Mouse (Mus musculus): ENCODE measurements around the gene Trmt1. TPM values are rescaled to one million over a fixed set of nuclear protein-coding genes. Genes with fewer than 3 reads are reported as not detected.

The Trmt1 gene
- polyA plus RNA-seq, 1 experiment from 2014 or later, result 72.7 TPM

GRCm38 (mm10) chr8:84650213-84650612, 35.9 kb upstream of the Trmt1 start:
- Histone ChIP-seq H3K9me3 (no peaks in the 10 kb centered on the region), H3K27me3 (no peaks in the 10 kb centered on the region), H3K4me2 (replicated peaks) (no peak overlapping the region), H3K4me3 (no peak overlapping the region), H3K36me3 (no peaks in the 10 kb centered on the region), H3K27ac (peak overlapping the region; percentile 86), H3K9ac (no peak overlapping the region; the same call in 1 of the 2 replicates), H3K4me1 (peaks cover 37% of the 10 kb centered on the region)
- no peak for ATAC-seq (ENCODE audit: low FRiP score, low read depth)
- WGBS, result 43% methylated on average over 3 of the region's 3 CpGs

GRCm38 (mm10) chr8:84653092-84653631, 32.9 kb upstream of the Trmt1 start:
- H3K4me1 ChIP-seq, result peaks cover 57% of the 10 kb centered on the region

GRCm38 (mm10) chr8:84654597-84654996, 31.5 kb upstream of the Trmt1 start:
- H3K27me3 ChIP-seq, result no peaks in the 10 kb centered on the region
- H3K9ac ChIP-seq, result no peak overlapping the region
- H3K9me3 ChIP-seq, result no peaks in the 10 kb centered on the region
- H3K4me1 ChIP-seq, result peaks cover 69% of the 10 kb centered on the region
- no peaks in the 10 kb centered on the region for H3K36me3 ChIP-seq
- ATAC-seq (ENCODE audit: low FRiP score, low read depth), result no peak
- peak overlapping the region; percentile 76 for H3K4me2 ChIP-seq (replicated peaks)
- WGBS, result 38% methylated on average over 4 of the region's 4 CpGs
- H3K27ac ChIP-seq, result peak overlapping the region; percentile 99
- H3K4me3 ChIP-seq, result 0 out of 2 replicates have a peak overlapping the region, but pooled peaks have one; percentile 42

More at GRCm38 (mm10) chr8:84653092-84653631, 32.9 kb upstream of the Trmt1 start:
- ATAC-seq (ENCODE audit: low FRiP score, low read depth), result no peak
- WGBS, result 21% methylated on average over 9 of the region's 9 CpGs
- peak overlapping the region; percentile 31; the same call in 1 of the 2 replicates for H3K9ac ChIP-seq
- no peaks in the 10 kb centered on the region for H3K27me3 ChIP-seq
- H3K9me3 ChIP-seq, result no peaks in the 10 kb centered on the region
- peak overlapping the region; percentile 24 for H3K4me3 ChIP-seq
- peak overlapping the region; percentile 44 for H3K4me2 ChIP-seq (replicated peaks)
- peak overlapping the region; percentile 66 for H3K27ac ChIP-seq
- no peaks in the 10 kb centered on the region for H3K36me3 ChIP-seq

GRCm38 (mm10) chr8:84655336-84656190, 30.5 kb upstream of the Trmt1 start:
- H3K27me3 ChIP-seq, result no peaks in the 10 kb centered on the region
- H3K4me2 ChIP-seq (replicated peaks), result peak overlapping the region; percentile 76
- peak overlapping the region; percentile 42 for H3K4me3 ChIP-seq
- H3K9me3 ChIP-seq, result no peaks in the 10 kb centered on the region
- peak overlapping the region; percentile 99 for H3K27ac ChIP-seq
- peaks cover 74% of the 10 kb centered on the region for H3K4me1 ChIP-seq
- peak; percentile 52 for ATAC-seq (ENCODE audit: low FRiP score, low read depth)
- under 1% methylated on average over 15 of the region's 15 CpGs for WGBS
- peak overlapping the region; percentile 73 for H3K9ac ChIP-seq
- no peaks in the 10 kb centered on the region for H3K36me3 ChIP-seq

- Histone ChIP-seq H3K9ac (peak overlapping the region; percentile 73), H3K4me3 (peak overlapping the region; percentile 42), H3K4me1 (peaks cover 74% of the 10 kb centered on the region), H3K36me3 (no peaks in the 10 kb centered on the region), H3K27me3 (no peaks in the 10 kb centered on the region), H3K9me3 (no peaks in the 10 kb centered on the region), H3K4me2 (replicated peaks) (peak overlapping the region; percentile 76), H3K27ac (peak overlapping the region; percentile 99)
- ATAC-seq (ENCODE audit: low FRiP score, low read depth), result peak; percentile 68
- WGBS, result under 1% methylated on average over 10 of the region's 10 CpGs
Measured at GRCm38 (mm10) chr8:84656191-84656525, 29.9 kb upstream of the Trmt1 start.

GRCm38 (mm10) chr8:84656641-84657126, 29.4 kb upstream of the Trmt1 start:
- Histone ChIP-seq H3K9ac (peak overlapping the region; percentile 73), H3K36me3 (no peaks in the 10 kb centered on the region), H3K27ac (peak overlapping the region; percentile 99), H3K4me3 (peak overlapping the region; percentile 42), H3K4me1 (peaks cover 71% of the 10 kb centered on the region), H3K27me3 (no peaks in the 10 kb centered on the region), H3K4me2 (replicated peaks) (peak overlapping the region; percentile 76), H3K9me3 (no peaks in the 10 kb centered on the region)
- under 1% methylated on average over 23 of the region's 23 CpGs for WGBS
- peak; percentile 62 for ATAC-seq (ENCODE audit: low FRiP score, low read depth)

DNA sequence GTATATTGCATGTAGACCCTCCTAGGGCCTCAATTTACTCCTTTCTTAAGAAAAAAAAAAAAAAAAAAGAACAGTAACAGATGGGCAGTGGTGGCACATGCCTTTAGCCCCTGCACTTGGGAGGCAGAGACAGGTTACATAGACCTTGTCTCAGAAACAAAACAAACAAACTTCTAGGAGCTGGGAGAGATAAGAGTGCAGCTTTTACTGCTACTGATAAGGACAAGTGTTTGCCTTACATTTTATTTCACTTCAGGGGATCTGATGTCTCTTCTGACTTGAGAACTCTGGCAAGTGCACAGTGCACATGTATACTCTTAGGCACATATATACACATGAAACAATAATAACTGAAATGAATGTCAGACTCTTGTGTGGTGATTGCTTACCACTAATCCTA, 28.9 kb upstream of the Trmt1 start:
- no peak for ATAC-seq (ENCODE audit: low FRiP score, low read depth)
- peak overlapping the region; percentile 42 for H3K4me3 ChIP-seq
- H3K4me2 ChIP-seq (replicated peaks), result peak overlapping the region; percentile 76
- peaks cover 71% of the 10 kb centered on the region for H3K4me1 ChIP-seq
- peak overlapping the region; percentile 99 for H3K27ac ChIP-seq
- H3K9ac ChIP-seq, result peak overlapping the region; percentile 73
- no peaks in the 10 kb centered on the region for H3K36me3 ChIP-seq
- no peaks in the 10 kb centered on the region for H3K9me3 ChIP-seq
- H3K27me3 ChIP-seq, result no peaks in the 10 kb centered on the region

DNA sequence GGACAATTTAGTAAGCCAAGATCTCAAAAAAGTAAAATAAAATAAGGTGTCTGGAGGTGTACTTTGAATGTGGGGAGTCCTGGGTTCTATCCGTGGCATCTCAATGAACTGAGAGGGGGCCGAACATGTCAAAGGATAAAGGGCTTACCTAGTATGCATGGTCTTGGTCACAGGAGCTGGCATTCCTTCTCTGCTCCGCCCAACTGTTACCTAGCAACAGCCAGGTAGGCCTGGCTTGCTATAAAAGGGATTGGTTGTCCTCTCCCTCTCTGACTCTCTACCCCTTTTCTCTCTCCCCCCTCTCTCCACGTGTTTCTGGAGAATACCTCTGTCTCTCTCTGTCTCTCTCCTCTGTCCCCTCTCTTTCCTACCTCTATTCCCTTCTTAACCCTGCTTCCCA, 28.4 kb upstream of the Trmt1 start:
- WGBS, result 42% methylated on average over 4 of the region's 4 CpGs
- H3K9ac ChIP-seq, result no peak overlapping the region
- no peaks in the 10 kb centered on the region for H3K36me3 ChIP-seq
- no peak for ATAC-seq (ENCODE audit: low FRiP score, low read depth)
- H3K4me2 ChIP-seq (replicated peaks), result peak overlapping the region; percentile 76; the same call in 1 of the 2 replicates
- H3K27me3 ChIP-seq, result no peaks in the 10 kb centered on the region
- peaks cover 71% of the 10 kb centered on the region for H3K4me1 ChIP-seq
- peak overlapping the region; percentile 99 for H3K27ac ChIP-seq
- H3K4me3 ChIP-seq, result 0 out of 2 replicates have a peak overlapping the region, but pooled peaks have one; percentile 42
- no peaks in the 10 kb centered on the region for H3K9me3 ChIP-seq

DNA sequence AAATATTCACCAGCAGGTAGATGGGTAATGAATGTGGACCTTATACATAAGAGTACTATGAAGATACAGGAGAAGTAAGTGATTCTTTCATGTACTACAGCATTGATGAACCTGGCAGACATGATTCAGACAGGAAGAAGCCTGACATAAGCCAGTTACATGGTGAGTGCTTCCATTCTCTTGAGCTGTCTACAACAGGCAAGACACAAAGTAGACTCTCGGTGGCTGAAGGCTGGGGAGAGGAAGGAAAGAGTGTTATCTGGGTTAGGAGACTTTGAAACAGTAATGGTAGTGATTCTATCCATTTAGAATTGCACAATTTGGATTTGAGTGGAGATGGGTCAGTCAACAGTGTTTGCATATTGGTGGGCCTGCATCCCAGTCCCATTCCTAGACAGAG, 27.2 kb upstream of the Trmt1 start:
- H3K4me1 ChIP-seq, result peaks cover 71% of the 10 kb centered on the region
- no peaks in the 10 kb centered on the region for H3K36me3 ChIP-seq
- H3K27ac ChIP-seq, result no peak overlapping the region
- no peak overlapping the region for H3K9ac ChIP-seq
- no peak overlapping the region for H3K4me3 ChIP-seq
- no peaks in the 10 kb centered on the region for H3K27me3 ChIP-seq
- ATAC-seq (ENCODE audit: low FRiP score, low read depth), result no peak
- WGBS, result 63% methylated on average over 1 of the region's 1 CpGs
- H3K4me2 ChIP-seq (replicated peaks), result no peak overlapping the region
- H3K9me3 ChIP-seq, result no peaks in the 10 kb centered on the region

DNA sequence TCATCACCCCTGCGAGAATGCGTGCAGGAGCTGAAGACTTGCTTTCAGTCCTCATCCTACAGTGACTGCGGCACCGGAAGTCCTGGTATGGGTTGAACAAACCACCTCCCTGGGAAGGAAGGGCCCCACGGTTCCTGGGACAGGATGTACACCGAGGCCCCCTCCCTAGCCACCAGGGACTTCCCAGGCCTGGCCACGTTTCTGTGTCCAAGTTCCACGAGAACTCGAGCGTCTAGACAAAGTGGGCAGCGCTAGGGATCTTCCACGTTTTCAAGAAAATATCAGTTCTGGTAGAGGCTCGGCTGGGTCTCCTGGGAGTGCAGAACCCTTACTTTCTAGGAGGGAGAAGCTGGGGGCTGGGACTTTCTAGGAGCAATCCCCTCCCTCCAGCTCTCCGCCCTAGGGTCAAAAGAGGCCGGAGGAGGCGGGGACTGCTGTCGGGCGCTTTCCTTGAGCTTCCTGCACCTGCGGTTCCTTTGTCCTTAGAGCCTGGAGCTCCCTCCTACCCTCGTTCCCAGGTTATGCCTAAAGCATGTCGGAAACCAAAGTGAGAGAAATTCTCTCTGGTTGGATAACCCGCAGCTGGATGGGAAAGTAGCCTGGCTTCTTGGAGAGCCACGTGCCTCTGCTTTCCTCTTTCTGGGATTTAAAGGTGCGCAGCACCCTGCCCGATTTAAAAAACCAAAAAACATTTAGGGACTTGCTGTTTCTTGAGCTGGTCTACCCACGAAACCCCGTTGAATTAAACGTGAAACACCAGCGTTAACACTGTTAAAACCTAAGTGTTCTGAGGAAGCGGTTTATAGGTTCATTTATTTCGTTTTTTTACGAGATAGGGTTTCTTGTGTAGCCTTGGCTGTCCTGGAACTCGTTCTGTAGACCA, 25.9 kb upstream of the Trmt1 start:
- WGBS, result under 1% methylated on average over 33 of the region's 33 CpGs
- peak overlapping the region; percentile 96 for H3K9ac ChIP-seq
- no peaks in the 10 kb centered on the region for H3K36me3 ChIP-seq
- H3K4me1 ChIP-seq, result peaks cover 64% of the 10 kb centered on the region
- peak overlapping the region; percentile 94 for H3K4me2 ChIP-seq (replicated peaks)
- H3K4me3 ChIP-seq, result peak overlapping the region; percentile 90
- no peaks in the 10 kb centered on the region for H3K9me3 ChIP-seq
- ATAC-seq (ENCODE audit: low FRiP score, low read depth), result no peak
- peak overlapping the region; percentile 93 for H3K27ac ChIP-seq
- no peaks in the 10 kb centered on the region for H3K27me3 ChIP-seq

GRCm38 (mm10) chr8:84660819-84661457, 25.2 kb upstream of the Trmt1 start:
- under 1% methylated on average over 20 of the region's 20 CpGs for WGBS
- peak overlapping the region; percentile 94 for H3K4me2 ChIP-seq (replicated peaks)
- ATAC-seq (ENCODE audit: low FRiP score, low read depth), result no peak

More at GRCm38 (mm10) chr8:84660819-84661457, 25.2 kb upstream of the Trmt1 start:
- no peaks in the 10 kb centered on the region for H3K9me3 ChIP-seq
- no peaks in the 10 kb centered on the region for H3K27me3 ChIP-seq
- peak overlapping the region; percentile 93 for H3K27ac ChIP-seq
- peak overlapping the region; percentile 90 for H3K4me3 ChIP-seq
- H3K9ac ChIP-seq, result peak overlapping the region; percentile 96
- H3K4me1 ChIP-seq, result peaks cover 62% of the 10 kb centered on the region
- no peaks in the 10 kb centered on the region for H3K36me3 ChIP-seq
